Mouse (Mus musculus): ENCODE data around the gene Ostc.

Ostc gene

DNA sequence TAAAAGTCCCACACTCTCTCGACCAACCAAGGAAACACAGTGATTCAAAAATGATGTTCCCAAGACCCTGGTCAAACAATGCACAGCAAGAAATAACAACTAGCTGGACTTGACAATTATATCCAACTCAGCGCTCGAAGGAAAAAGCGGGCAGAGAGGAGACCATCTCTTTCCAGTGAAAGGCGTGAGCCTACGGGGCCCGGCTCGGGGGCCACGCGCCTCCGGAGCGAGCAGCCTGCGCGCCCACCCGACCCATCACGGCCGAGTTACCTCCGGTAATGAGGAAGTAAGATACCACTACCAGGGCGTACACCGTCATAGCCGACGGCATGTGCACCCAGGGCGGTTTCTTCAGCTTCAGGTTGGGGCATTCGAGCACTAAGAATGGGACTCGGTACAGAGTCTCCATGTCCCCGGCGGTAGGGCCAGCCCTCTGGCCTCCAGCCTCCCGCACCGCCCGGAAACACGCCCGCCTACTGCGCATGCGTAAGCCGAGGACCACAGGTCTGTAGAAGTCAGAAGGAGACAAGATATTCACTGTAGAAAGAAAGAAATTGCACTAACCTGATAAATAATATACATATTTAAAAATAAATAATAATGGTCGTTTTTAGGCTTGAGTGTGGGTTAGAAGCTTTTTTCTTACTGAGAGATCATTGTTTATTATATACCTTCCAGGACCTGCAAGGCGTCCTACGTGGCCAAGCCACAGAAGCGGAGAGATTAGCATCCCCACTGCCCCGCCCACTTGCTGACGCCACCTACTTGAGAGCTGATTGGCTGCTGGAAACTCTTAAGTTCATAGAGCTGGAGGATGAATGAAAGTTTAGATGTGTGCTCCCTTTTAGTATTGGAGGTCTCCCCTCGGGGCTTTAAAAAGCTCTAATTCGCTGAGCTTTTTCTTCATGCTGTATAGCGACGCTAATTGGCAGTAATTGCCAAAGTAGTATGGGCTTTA lies at the start of gene Ostc:
Gene Ostc, minus strand, starts transcription at position 478 of the 958 bp plus-strand sequence.
- peak; percentile 100 for DNase-seq

DNA sequence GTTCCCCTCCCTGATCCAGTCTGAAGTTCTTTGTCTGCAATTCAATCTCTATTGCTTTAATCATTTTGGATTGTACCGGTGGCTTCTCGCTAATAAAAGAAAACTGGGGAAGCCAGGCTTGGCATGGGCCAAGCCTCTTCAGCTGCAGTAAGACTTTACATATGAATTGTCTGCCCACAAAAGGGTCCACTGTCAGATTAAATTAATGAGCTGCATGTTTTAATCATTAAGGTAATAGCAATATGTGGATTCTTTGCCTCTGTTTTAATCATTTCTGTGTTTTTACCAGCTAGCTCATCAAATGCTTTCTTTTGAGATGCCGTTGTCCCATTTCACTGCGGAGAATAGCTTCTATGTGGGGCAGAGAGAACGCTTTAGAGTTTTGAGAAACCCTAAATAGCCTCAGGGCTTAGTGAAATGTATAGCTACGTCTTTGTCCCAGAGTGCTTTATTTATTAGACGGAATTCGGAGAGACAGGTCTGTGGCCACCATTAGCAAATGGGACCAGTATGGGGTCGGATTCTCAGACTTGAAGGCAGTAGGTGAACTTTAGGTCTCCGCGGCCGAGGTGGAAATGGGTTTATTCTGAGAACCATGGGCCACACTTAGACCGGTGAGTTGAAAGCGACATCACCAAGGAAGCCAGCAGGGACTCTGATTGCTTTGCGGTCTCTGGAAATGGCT lies 49.1 kb upstream of the Ostc start:
- DNase-seq, result peak; percentile 85

DNA sequence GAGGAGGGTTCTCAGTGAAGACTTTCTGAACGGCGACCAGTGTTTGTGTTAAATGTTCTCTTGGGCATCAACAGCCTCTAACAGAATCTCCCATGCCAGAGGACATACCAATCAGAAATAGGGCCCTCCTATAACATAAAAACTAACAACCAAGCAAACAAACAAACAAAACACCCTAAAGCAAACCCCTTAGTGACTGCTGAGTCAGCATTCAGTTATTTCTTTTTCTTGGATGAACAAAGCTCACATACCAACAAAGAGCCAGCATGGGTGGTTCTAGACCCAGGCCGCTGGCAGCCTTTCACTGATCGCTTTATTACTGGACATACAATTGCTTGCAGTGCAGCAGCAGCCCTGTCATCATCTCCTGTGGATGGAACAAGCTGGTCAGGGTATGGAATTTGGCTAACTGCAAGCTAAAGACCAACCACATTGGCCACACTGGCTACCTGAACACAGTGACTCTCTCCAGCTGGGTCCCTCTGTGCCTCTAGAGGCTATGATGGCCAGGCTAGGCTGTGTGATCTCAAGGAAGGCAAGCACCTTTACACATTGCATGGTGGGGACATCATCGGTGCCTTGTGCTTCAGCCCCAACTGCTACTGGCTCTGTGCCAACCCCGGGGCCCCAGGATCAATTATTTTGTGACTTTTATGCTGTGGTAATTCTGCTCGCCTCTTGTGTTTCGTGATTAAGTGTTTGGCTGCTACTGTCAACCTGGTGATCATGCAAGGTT lies 48.0 kb upstream of the Ostc start:
- peak; percentile 52 for DNase-seq

DNA sequence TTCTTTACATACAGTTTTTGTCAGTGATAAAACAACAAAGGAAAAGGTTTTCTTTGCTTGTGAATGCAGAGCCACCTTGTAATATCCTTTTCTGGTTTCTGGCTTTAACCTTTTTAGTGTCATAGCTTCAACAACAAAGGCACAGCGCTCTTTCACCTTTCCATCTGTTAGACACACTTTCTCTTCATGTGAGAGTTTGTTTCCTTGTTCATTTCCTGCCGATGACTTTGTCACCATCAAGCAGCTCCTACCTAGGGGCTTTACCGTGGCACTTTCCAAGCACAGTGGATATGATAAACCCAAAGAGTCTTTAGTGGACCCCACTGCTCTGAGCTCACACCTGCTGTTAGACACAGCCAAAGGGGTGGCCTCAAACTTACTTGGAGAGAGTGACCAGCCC lies 40.0 kb upstream of the Ostc start:
- DNase-seq, result no peak

DNA sequence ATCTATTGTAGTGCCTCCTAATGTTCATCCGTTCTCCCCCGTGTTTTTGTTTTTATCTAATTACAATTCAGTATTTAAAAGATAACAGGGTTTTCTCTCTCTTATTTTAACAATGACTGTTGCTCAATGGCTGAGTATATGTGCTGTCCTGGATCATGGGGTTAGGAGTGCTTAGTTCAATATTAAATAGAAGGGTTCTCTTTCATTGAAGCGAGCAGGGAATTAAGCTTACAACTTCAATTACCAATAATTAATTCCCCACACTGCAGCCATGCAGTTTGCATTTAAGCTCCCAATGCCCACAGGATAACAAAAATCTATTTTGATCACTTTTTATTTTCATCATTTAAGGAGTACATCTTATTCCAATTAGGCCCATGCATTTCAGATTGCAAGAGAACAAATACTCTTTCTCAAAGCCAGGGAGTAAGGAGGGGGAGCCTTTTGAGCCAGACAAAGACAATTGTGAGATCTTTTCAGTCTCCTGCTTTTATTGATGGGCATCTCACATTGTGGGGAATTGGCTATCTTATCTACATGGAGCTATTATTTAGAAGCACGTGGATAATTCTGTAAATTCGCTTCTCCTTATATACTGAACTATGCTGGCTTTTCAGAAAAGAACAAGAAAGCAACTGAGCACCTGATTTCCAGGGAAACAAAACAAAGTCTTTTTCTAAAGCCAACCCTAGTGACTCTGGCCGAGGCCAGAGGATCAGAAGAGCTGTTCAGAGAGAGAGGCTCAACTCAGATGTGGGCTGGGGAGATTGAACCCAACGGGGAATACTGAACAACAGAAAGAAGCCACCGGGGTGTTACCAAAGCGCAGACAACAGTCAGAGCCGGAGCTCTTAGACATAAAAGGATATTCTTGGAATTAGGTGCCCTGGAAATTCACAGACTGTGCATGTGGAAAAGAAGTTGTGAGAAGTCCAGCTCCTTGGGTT lies 37.7 kb upstream of the Ostc start:
- DNase-seq, result no peak

DNA sequence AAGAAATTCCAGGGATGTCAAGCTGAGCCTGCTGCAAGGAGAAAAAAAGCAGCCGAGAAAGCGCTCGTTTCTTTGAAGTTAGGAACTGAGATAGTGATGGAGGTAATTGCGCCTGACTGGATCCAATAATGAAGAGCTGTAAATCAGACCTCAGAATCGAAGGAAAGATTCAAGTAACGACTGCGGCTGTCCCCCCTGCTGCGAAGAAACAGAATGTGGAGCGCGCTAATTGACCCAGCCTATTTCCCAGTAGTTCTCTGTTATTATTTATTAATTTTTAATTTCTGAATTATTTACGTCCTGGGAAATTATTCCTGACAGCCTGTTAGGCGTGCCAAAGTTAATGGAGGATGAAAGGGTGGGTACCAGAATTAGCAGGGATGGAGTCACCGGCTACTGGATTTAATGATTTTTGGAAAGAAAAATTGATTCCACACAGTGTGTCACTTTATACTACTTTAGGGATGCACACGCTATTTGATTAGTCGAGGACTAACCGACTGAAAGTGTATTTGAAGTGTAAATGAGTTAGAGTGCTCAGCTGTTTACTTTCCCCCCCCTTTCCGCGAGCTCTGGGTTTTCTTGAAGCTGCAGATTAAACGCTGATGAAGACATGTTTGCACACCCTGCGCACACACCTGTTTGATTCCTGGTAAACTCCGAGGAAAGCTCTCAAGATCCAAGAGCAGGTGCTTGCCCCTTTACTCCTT lies 28.6 kb upstream of the Ostc start:
- no peak for DNase-seq

DNA sequence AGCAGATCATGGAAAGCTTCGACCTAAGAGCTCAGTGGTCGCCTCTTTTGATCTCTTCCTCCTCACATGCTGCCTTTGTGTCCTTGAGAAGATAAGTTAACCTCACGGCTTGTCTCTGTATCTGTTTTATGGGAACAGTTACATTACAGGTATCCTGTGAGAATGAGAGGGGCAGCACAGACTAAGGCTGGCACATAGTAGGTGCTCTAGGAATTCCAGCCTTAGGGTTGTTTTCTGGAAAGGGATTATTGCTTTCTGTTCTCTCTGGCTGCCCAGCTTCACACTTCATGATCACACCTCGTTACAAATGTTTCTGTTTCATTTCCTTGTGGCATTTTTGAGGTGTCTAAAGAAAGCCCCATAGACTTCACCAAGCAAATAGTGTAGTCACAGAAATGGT lies 27.5 kb upstream of the Ostc start:
- no peak for DNase-seq

DNA sequence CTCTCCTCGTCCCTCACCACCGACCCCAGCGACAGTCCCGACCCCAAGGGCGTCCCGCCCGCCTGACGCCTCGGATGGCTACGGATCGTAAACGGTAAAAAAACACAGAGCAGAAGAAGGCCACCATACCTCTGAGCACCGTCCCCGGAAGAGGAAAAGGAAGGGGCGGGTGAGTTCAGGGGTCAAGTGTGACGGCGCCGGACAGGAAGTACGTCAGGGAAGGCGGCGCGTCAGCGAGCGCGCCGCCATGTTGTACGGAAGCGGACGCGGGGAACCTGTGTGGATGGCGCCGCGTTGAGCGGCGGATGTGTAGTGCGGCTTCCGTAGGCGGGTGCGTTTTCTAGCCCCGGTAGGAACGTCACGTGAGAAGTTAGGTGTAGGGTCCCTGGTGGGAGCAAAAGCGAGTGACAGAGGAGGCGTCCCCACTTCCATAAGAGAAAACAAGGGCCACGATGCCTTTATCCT lies 21.0 kb upstream of the Ostc start, which contains the start of gene Rpl34:
Gene Rpl34, minus strand, starts transcription at position 210 of the 465 bp plus-strand sequence.
- DNase-seq, result peak; percentile 99

DNA sequence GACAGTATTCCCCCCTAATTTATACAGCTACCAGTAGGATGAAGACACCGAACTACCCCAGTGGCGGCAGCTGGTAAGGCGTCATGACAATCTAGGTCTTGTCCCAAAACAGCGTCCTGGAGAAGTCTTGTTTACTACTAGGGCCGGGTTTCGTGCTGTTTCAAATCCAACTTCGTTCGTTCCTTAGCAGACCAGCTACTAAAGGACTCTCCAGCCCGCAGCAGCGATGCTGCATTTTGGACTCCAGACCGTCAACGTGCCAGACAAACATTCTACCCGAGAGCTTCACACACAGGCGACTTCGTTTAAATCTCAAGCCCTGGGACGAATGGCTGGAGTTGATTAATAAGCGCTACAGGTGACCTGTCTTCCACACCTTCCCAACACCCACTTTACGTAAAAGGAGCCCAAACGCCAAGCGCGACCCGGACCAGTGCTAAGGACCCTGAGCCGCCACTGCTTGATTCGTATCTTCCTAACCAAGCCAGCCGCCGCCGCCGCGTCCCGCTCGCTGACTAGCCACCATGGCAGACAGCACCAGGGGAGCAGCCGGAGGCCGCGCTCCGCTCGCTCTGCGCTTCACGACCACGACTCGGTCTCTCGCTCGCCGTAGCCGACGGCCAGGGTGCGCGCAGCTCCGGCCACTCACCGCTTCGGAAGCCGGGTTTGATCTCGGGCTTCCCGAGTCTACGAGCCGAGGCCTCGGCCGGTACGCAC lies 20.4 kb upstream of the Ostc start:
- DNase-seq, result no peak

DNA sequence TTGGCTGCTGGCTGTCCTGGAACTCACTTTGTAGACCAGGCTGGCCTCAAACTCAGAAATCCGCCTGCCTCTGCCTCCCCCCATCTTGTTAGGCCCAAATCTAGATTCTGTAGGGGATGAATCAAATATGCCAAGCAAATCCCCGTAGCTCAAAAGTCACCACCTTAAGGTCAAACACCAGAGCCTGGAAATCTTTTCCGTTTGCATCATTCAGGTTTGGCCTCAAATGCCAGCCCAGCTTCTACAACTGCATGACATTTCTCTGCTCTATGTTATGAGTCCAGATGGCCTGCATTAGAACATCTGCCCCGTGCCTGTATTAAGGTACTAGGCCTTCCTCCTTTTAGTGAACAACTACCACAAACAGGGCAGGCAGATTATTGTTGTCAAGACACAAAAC lies 18.4 kb upstream of the Ostc start:
- no peak for DNase-seq

DNA sequence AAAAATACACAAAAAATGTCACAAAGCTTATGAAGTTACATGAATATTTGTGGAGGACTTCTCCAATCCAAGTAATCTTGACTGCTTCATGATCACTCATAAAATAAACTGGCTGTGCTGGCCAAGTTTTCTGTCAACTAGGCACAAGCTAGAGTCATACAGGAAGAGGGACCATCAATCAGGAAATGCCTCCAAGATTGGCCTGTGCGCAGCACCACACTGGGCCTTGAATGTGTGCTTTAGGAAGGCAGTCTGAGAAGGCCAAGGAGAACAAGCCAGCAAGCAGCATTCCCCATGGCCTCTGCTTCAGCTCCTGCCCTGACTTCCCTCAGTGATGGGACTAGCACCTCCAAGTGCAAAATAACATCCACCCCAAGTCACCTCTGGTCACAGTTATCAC lies 17.8 kb upstream of the Ostc start:
- DNase-seq, result no peak

DNA sequence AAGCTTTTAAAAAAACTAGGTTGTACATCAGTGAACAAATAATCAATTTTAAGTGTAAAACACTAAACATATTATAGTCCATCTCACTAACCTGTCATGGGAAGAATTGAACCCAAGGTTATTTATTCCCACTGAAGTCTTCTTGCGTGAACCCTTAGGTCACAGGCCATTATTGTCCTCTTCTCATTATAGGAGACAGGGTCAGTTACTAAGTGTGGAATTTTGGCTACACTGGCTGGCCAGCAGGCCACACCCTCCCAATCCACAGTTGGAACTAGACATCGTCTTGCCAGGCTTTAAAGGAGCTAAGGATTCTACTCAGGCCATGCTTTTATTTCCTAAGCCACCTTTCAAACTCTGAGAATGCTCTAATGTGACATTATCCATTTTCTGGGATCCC lies 16.5 kb upstream of the Ostc start:
- DNase-seq, result no peak

DNA sequence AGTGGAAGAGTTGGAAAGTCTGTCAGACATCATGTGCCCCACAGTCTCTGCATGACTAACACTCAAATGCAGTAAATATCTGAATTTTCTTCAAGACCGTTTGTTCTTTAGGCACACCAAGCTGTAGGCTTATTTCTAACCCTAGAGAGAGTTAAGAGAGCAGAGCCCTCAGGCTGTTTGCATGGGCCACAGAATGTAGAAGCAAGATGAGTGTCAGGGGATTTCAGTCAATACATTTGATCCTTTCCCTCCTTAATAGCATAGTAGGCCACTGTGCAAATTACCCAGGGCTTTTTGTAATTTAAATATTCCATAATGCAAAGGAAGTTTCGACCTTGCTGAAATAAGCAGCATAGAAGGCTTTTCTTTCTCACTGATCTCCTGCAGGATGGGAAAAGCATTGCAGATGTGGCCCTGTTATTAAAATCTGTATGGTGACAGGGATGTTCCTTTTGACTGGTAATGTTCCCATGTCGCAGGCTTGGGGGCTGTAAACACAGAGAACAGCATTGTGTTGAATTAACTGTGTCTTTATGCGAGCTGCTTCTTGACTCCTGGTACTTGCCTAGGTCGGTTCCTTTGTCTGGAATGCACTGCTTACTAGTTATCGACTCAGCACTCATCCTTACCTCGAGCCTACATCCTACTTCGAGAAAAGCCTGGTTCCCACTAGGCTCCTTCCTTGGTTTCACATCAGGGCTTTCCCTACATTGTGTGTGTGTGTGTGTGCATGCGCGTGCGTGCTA lies 13.7 kb upstream of the Ostc start:
- DNase-seq, result no peak

DNA sequence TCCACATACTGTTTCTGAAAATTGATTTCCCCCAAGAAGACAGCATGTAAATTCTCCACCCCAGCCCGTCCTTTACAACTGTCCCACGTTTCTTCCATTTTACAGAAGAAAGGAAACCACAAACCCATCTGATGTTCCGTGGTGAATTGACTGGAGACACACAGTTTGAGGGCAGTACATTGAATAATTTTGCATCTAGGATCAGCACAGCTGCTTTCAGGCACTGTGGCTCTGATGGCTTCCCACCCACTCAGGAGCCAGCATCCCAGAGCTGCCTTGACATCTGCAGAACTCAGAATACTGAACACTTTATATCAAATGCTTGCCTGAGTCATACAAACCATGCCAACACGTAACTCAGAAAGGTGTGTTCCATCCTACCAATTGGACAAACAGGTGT lies 11.0 kb upstream of the Ostc start:
- DNase-seq, result no peak

DNA sequence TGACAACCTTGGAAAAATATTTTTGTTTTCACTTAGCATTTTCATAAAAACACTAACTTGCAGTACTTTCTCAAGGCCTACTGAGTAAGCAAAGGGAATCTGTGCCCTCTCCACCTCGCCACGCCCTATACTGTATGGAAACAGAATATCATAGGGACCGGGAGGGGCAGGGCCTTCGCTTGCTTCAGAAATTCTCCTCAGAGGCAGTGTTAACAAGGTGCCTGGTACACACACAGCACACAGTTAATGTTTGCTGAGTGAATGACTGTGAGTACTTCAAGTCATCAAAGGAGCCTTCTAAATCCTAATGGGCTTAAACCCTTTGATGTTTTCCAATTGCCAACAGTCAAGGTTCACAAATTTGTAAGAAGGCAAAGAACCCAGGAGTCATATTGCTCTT lies 9.6 kb upstream of the Ostc start:
- no peak for DNase-seq

DNA sequence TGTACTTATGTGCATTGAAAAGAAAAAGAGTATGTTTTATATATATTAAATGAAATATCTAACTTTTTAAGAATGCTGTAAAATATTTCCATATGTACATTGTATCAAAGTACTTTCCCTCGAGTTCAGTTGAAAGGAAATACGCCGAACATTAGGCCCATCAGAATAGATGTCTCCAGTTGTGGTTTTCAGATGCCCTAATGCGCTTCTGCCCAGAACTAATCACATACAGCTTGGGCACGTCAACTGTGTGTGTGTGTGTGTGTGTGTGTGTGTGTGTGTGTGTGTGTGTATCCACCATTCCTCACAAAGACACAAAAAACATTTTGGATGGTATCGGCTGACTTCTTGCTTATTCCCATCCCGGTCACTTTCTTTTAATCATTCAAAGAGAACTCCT lies 7.3 kb upstream of the Ostc start:
- DNase-seq, result no peak

DNA sequence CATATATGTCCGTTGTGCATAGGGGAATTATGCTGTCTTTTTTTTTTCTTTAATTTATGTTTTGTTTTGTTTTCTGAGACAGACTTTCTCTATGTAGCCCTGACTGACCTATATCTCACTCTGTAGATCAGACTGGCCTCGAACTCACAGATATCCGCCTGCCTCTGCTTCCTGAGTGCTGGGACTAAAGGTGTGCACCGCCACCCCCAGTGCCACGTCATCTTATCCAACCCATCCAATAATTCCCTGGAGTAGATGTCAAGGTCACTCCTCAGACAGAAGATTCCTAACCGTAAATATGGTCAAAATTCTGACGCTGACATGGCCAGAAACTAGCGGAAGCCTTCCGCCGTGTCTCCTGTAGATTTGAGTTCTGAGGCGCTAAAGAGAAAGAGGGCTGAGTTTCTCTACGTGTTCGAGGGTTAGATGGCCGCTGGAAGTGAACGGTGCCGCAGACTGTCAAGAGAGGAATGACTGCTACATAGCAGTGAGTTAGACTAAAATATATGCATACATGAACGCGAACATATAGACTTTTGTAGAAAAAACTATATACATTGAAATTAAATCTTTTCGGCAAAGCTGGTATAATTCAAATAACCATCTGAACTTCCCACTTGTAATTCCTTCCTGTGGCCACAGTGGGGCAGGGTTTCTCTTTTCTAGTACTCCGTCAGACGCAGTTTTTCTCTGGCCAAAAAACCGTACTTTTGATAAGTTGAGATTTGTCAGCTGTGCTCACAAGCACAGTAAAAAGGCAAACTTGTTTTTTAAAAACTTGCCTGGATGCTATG lies 5.7 kb upstream of the Ostc start:
- no peak for DNase-seq

DNA sequence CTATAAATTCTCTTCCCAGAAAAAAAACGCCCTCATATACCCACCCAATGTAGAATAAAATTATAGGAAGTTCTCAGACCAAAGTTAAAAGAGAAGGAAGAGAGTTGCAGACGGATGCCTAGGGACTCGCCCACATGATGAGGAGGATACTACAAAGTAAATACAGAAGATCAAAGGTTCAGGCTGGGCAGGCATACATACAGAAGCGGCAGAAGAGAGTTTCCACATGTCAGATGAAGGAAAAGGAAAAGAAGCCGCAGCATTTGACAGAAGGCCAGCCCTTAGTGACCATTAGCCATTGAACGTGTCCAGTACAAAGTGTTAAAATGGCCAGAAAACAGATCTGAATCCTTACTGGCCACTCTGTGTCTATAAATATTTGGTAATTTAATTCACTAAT lies 3.6 kb upstream of the Ostc start:
- no peak for DNase-seq

DNA sequence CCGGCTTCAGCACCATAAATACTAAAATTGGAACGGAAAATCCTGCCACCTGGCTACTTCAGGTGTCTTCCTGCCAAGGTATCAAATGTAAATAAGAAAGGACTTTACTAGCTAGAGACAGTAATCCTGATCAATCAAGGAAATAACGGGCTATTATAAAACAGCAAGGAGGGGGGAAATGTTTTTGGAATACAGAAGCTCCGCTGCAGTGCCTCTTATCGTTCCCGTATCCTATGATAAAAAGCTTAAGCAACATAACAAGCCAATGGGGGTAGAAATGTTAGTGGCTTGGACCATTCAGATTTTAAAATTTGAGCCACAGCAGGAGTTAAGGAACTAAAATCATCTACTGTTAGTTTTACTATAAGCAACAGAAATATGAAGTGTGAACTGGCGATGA lies 859 bp upstream of the Ostc start:
- DNase-seq, result no peak

All from heart, adult 11 months (tissue).